Mouse (Mus musculus) liver, embryonic 14.5 days (tissue): Measurements from ENCODE around the gene Tns3.

ENCODE experiments used
- CTCF ChIP-seq: IDR thresholded peaks from 2 replicates; pipeline ENCODE4 v1.5.1; 2016; ENCODE audit warnings: antibody characterized with exemption, low read depth, control low read depth
- EP300 ChIP-seq: IDR thresholded peaks from 2 replicates; pipeline ENCODE4 v1.6.1; 2016; ENCODE audit warnings: antibody characterized with exemption, low read depth

DNA sequence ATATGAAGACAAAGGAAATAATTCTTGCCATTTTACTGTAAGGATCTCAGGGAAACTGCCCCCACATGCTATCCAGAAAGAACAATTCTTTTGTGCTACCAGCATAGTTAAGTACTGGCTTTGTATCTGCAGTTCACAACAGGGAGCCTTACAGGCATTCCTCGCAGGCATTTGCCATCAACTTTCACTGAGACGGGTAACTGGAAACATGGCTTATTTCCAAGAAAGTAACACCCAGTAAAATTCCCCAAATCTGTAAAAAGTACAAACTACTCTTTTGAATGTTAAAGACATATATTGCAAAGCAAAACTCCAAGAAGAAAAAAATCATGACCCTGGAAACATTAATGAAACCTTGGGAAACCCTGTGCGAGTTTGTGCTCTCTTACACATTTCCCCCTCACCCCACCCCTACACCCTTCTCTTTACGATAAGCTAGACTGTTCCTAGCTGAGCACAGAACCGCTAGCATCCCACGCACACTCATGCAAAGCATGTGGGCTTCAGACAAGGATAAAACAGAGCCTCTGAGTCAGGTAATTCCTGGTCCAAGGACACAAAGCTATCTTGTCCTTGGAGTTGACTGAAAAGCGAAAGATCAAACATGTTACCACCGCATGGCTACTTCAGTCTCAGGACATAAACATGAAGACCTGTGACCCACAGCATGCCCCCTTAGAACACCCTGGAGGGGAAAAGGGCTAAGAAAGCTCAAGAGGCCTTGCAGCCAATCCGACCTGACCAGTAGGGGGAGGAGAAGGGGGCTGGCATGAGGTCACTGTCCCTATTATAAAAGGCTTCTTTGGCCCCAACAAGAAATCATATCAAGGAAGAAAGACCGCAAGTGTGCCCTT is 11.3 kb downstream of the Tns3 start:
- TF ChIP-seq EP300 (no peak), CTCF (0 out of 2 replicates have a peak, but pooled peaks have one; percentile 10)
